Mouse (Mus musculus): ENCODE results near the gene Usp26. TPM values are rescaled to one million over a fixed set of nuclear protein-coding genes. Genes with fewer than 3 reads are reported as not detected.

The Usp26 gene
- polyA plus RNA-seq (2014; fragmentation: Illumina TruSeq; extraction: RNeasy Lipid Tissue Mini Kit (QIAGEN cat#74804); ENCODE audit: low read depth, low replicate concordance), result not detected

GRCm38 (mm10) chrX:51801133-51801532 is at the start of gene Usp26:
Usp26 (minus strand) TSS chrX:51801233.

Other genes starting within 250 kb of the Usp26 start
- 23.3 TPM for gene Hs6st2, start 119.4 kb downstream of the Usp26 start, polyA plus RNA-seq (2014; fragmentation: Illumina TruSeq; extraction: RNeasy Lipid Tissue Mini Kit (QIAGEN cat#74804); ENCODE audit: low read depth, low replicate concordance)
- gene 1700080O16Rik, start 171.5 kb upstream of the Usp26 start, polyA plus RNA-seq (2014; fragmentation: Illumina TruSeq; extraction: RNeasy Lipid Tissue Mini Kit (QIAGEN cat#74804); ENCODE audit: low read depth, low replicate concordance), result not detected

All from adrenal gland, adult 10 weeks (tissue).